Mouse (Mus musculus): ENCODE results near the gene Eml5. TPM values are rescaled to one million over a fixed set of nuclear protein-coding genes. Genes with fewer than 3 reads are reported as not detected.

Eml5 gene
- polyA plus RNA-seq, 1 experiment from 2014 or later: 12.5 TPM

DNA sequence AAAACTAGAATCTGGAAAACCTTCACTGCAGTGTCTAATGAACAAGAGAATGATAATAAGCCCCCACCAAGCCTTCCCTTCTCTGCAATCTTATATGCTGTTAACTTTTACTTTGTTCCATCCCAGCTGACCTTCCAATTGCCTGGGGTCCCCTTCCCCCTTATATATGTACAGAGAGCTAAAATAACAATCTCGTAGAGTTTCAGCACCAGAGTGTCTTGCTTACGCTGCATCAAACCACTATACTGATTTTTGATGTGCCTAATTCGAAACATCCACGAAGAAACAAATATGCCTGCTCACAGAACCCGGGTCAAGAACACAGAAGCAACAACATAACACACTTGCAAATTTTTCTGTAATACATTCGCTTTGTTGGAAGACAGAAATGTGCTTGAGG is 1.6 kb downstream of the Eml5 start:
- peaks cover 22% of the 10 kb centered on the region for H3K27me3 ChIP-seq (replicated peaks; ENCODE audit: control insufficient read depth, insufficient read depth, low read length)
- DNase-seq (ENCODE audit: low spot score): no peak
- H3K4me3 ChIP-seq (ENCODE audit: low read depth, low read length): peak overlapping the region; percentile 69
- 75% methylated on average over 6 of the region's 6 CpGs for WGBS
- H3K4me1 ChIP-seq (replicated peaks; ENCODE audit: control insufficient read depth, insufficient read depth, low read length): no peaks in the 10 kb centered on the region
- H3K9me3 ChIP-seq (ENCODE audit: control insufficient read depth, low read length): no peaks in the 10 kb centered on the region
- H3K36me3 ChIP-seq (ENCODE audit: control insufficient read depth, insufficient read depth, low read length): no peaks in the 10 kb centered on the region
- no peak overlapping the region for H3K9ac ChIP-seq (ENCODE audit: low read length)
- no peak overlapping the region for H3K4me2 ChIP-seq (ENCODE audit: low read length)
- no peak for ATAC-seq (replicated peaks; ENCODE audit: low FRiP score, low TSS enrichment, low read depth)
- H3K27ac ChIP-seq (ENCODE audit: low read depth): no peak overlapping the region

DNA sequence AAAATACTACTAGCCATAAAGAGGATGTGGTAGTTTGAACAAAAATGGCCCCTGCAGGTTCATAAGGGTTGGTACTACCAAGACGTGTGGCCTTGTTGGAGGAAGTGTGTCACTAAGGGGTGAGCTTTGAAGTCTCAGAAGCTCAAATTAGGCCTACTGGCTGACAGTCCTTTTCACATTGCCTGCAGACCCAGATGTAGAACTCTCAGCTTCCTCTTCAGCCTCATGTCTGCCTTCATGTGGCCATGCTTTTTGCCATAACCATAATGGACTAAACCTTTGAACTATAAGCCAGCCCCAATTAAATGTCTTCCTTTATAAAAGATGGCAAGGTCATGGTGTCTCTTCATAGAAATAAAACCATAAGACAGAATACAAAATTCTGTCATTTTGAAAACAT is 4.5 kb downstream of the Eml5 start:
- DNase-seq (ENCODE audit: low spot score) (no peak), ATAC-seq (replicated peaks; ENCODE audit: low FRiP score, low TSS enrichment, low read depth) (no peak)
- H3K9me3 ChIP-seq (ENCODE audit: control insufficient read depth, low read length): no peaks in the 10 kb centered on the region
- peaks cover 22% of the 10 kb centered on the region for H3K27me3 ChIP-seq (replicated peaks; ENCODE audit: control insufficient read depth, insufficient read depth, low read length)
- no peaks in the 10 kb centered on the region for H3K4me1 ChIP-seq (replicated peaks; ENCODE audit: control insufficient read depth, insufficient read depth, low read length)
- H3K27ac ChIP-seq (ENCODE audit: low read depth): no peak overlapping the region
- H3K36me3 ChIP-seq (ENCODE audit: control insufficient read depth, insufficient read depth, low read length): no peaks in the 10 kb centered on the region
- no peak overlapping the region for H3K4me2 ChIP-seq (ENCODE audit: low read length)
- H3K4me3 ChIP-seq (ENCODE audit: low read depth, low read length): no peak overlapping the region
- WGBS: 57% methylated on average over 1 of the region's 1 CpGs
- no peak overlapping the region for H3K9ac ChIP-seq (ENCODE audit: low read length)

DNA sequence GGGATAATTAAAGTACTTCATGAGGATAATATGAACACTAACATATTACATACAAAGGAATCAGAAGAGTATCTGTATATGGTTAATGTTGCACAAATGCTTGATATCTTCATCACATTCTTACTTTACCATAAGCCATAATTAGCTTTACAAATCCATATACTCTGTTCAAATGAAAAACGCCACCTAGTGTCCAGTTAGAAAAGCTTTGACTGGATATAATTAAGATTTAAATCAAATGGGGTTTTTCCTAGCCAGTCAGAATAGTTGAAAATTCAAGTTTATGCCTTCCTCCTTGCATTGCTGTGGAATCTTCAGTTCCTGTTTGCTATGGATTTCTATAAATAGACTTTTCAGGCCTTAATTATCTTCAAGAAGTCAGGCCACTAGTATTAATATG is 16.8 kb downstream of the Eml5 start:
- no peaks in the 10 kb centered on the region for H3K9me3 ChIP-seq (ENCODE audit: control insufficient read depth, low read length)
- H3K4me3 ChIP-seq (ENCODE audit: low read depth, low read length): no peak overlapping the region
- DNase-seq (ENCODE audit: low spot score) (no peak), ATAC-seq (replicated peaks; ENCODE audit: low FRiP score, low TSS enrichment, low read depth) (no peak)
- H3K27me3 ChIP-seq (replicated peaks; ENCODE audit: control insufficient read depth, insufficient read depth, low read length): no peaks in the 10 kb centered on the region
- H3K4me1 ChIP-seq (replicated peaks; ENCODE audit: control insufficient read depth, insufficient read depth, low read length): no peaks in the 10 kb centered on the region
- H3K4me2 ChIP-seq (ENCODE audit: low read length): no peak overlapping the region
- WGBS: 0% methylated on average over 1 of the region's 1 CpGs
- H3K9ac ChIP-seq (ENCODE audit: low read length): no peak overlapping the region
- H3K27ac ChIP-seq (ENCODE audit: low read depth): no peak overlapping the region
- no peaks in the 10 kb centered on the region for H3K36me3 ChIP-seq (ENCODE audit: control insufficient read depth, insufficient read depth, low read length)

DNA sequence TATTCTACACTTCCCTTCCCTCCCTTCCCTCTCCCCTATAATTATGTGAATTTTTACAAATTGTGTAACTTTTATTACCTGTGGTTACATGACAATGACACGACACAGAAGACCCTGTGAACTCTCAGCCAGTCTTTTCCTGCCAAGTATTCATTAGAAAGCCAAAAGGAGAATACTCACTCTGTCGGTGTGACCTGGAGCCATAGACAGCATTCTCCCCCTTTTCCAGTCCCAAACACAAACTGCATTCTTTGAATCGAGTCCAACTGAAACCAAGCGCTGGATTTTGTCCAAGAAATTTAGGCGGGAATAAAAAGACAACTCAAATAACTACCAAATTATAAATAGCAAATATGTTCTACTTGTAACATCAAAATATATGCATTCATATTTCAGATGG is 19.5 kb downstream of the Eml5 start:
- WGBS: 49% methylated on average over 5 of the region's 5 CpGs
- Histone ChIP-seq H3K27ac (ENCODE audit: low read depth) (no peak overlapping the region), H3K36me3 (ENCODE audit: control insufficient read depth, insufficient read depth, low read length) (no peaks in the 10 kb centered on the region), H3K4me1 (replicated peaks; ENCODE audit: control insufficient read depth, insufficient read depth, low read length) (no peaks in the 10 kb centered on the region), H3K9ac (ENCODE audit: low read length) (no peak overlapping the region), H3K4me2 (ENCODE audit: low read length) (no peak overlapping the region), H3K4me3 (ENCODE audit: low read depth, low read length) (no peak overlapping the region), H3K9me3 (ENCODE audit: control insufficient read depth, low read length) (no peaks in the 10 kb centered on the region), H3K27me3 (replicated peaks; ENCODE audit: control insufficient read depth, insufficient read depth, low read length) (no peaks in the 10 kb centered on the region)
- DNase-seq (ENCODE audit: low spot score) (no peak), ATAC-seq (replicated peaks; ENCODE audit: low FRiP score, low TSS enrichment, low read depth) (no peak)

DNA sequence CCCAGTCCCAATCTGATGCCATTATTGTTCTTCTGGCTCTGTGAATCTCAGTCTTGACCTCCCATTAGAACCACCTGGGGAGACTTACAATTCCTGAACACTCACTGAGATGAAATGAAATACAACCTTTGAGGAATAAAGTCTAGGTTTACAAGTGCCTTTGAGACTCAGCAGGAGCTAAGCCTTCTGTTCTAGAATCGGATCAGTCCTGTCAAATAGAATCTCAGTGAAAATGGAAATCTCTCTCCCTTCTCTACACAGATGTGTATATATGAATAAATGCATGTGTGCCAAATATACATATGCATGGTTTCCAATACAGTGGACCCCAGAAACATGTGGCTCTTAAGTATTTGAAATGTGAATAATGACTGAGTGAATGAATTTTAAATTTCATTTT is 22.6 kb downstream of the Eml5 start:
- no peak for ATAC-seq (replicated peaks; ENCODE audit: low FRiP score, low TSS enrichment, low read depth)
- H3K4me2 ChIP-seq (ENCODE audit: low read length): no peak overlapping the region
- H3K9me3 ChIP-seq (ENCODE audit: control insufficient read depth, low read length): no peaks in the 10 kb centered on the region
- H3K27me3 ChIP-seq (replicated peaks; ENCODE audit: control insufficient read depth, insufficient read depth, low read length): no peaks in the 10 kb centered on the region
- DNase-seq (ENCODE audit: low spot score): no peak
- H3K36me3 ChIP-seq (ENCODE audit: control insufficient read depth, insufficient read depth, low read length): no peaks in the 10 kb centered on the region
- H3K4me3 ChIP-seq (ENCODE audit: low read depth, low read length): no peak overlapping the region
- no peak overlapping the region for H3K27ac ChIP-seq (ENCODE audit: low read depth)
- no peaks in the 10 kb centered on the region for H3K4me1 ChIP-seq (replicated peaks; ENCODE audit: control insufficient read depth, insufficient read depth, low read length)
- WGBS: 64% methylated on average over 1 of the region's 1 CpGs
- H3K9ac ChIP-seq (ENCODE audit: low read length): no peak overlapping the region

DNA sequence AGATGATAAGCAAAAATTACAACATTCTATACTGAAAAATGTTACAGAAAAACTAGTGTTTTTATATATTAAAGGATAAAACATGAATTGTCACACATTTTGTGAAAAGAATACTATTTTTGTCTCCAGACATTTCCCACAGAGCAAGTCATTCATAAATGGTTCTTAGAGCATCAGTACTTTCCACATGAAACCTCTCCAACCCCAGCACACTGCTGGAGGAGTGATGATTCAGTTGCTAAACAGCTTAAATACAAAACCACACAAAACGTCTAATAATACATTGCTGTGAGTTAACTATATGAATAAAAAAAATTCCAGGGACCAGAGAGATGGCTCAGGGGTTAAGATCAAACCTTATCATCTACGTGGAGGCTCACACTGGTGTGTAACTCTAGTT is 26.1 kb downstream of the Eml5 start:
- no peak overlapping the region for H3K27ac ChIP-seq (ENCODE audit: low read depth)
- no peaks in the 10 kb centered on the region for H3K9me3 ChIP-seq (ENCODE audit: control insufficient read depth, low read length)
- ATAC-seq (replicated peaks; ENCODE audit: low FRiP score, low TSS enrichment, low read depth) (no peak), DNase-seq (ENCODE audit: low spot score) (no peak)
- no peaks in the 10 kb centered on the region for H3K36me3 ChIP-seq (ENCODE audit: control insufficient read depth, insufficient read depth, low read length)
- no peaks in the 10 kb centered on the region for H3K27me3 ChIP-seq (replicated peaks; ENCODE audit: control insufficient read depth, insufficient read depth, low read length)
- no peaks in the 10 kb centered on the region for H3K4me1 ChIP-seq (replicated peaks; ENCODE audit: control insufficient read depth, insufficient read depth, low read length)
- no peak overlapping the region for H3K4me3 ChIP-seq (ENCODE audit: low read depth, low read length)
- 57% methylated on average over 2 of the region's 2 CpGs for WGBS
- H3K4me2 ChIP-seq (ENCODE audit: low read length): no peak overlapping the region
- no peak overlapping the region for H3K9ac ChIP-seq (ENCODE audit: low read length)

DNA sequence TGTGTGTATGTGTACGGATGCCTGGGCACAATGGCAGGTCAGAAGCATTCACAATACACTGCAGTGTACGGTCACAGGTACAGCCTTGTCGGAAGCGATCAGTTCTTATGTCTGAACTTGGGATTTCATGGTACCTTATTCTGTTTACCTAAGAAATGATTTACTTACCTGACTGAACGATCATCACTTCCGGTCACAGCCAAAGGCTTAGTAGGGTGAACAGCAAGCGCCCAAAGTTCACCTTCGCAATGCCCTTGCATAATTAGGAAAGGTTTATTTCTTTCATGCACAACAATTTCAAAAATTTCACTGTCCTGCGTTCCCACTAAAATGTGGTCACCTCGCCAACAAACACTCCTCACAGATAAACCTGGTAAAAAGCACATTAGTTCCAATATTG is 28.4 kb downstream of the Eml5 start:
- H3K4me1 ChIP-seq (replicated peaks; ENCODE audit: control insufficient read depth, insufficient read depth, low read length): no peaks in the 10 kb centered on the region
- DNase-seq (ENCODE audit: low spot score): no peak
- H3K4me3 ChIP-seq (ENCODE audit: low read depth, low read length): no peak overlapping the region
- H3K9me3 ChIP-seq (ENCODE audit: control insufficient read depth, low read length): no peaks in the 10 kb centered on the region
- no peak for ATAC-seq (replicated peaks; ENCODE audit: low FRiP score, low TSS enrichment, low read depth)
- H3K4me2 ChIP-seq (ENCODE audit: low read length): no peak overlapping the region
- H3K27me3 ChIP-seq (replicated peaks; ENCODE audit: control insufficient read depth, insufficient read depth, low read length): no peaks in the 10 kb centered on the region
- no peak overlapping the region for H3K9ac ChIP-seq (ENCODE audit: low read length)
- H3K36me3 ChIP-seq (ENCODE audit: control insufficient read depth, insufficient read depth, low read length): no peaks in the 10 kb centered on the region
- WGBS: 89% methylated on average over 10 of the region's 10 CpGs
- H3K27ac ChIP-seq (ENCODE audit: low read depth): no peak overlapping the region

DNA sequence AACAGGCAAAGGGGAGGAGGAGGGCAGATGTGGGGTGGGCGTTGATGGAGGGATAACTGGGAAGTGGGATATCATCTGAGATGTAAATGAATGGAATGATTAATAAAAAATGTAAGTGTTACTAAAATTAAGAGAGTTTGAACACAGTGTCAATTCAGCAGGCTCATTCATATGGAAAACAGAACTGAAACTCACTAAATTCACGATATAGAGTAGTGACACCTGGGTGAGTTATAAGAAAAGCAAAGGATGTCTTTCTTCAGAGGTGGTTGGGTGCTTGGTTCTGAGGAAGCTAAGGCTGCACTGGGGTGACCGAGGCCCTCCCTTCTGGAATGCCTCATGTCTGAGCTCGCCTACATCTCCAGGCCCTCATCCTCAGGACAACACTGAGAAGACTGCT is 37.8 kb downstream of the Eml5 start:
- H3K4me2 ChIP-seq (ENCODE audit: low read length): no peak overlapping the region
- no peaks in the 10 kb centered on the region for H3K4me1 ChIP-seq (replicated peaks; ENCODE audit: control insufficient read depth, insufficient read depth, low read length)
- ATAC-seq (replicated peaks; ENCODE audit: low FRiP score, low TSS enrichment, low read depth): no peak
- H3K27ac ChIP-seq (ENCODE audit: low read depth): no peak overlapping the region
- no peaks in the 10 kb centered on the region for H3K9me3 ChIP-seq (ENCODE audit: control insufficient read depth, low read length)
- no peak overlapping the region for H3K4me3 ChIP-seq (ENCODE audit: low read depth, low read length)
- no peaks in the 10 kb centered on the region for H3K27me3 ChIP-seq (replicated peaks; ENCODE audit: control insufficient read depth, insufficient read depth, low read length)
- no peak overlapping the region for H3K9ac ChIP-seq (ENCODE audit: low read length)
- no peaks in the 10 kb centered on the region for H3K36me3 ChIP-seq (ENCODE audit: control insufficient read depth, insufficient read depth, low read length)
- DNase-seq (ENCODE audit: low spot score): no peak
- 76% methylated on average over 4 of the region's 4 CpGs for WGBS

DNA sequence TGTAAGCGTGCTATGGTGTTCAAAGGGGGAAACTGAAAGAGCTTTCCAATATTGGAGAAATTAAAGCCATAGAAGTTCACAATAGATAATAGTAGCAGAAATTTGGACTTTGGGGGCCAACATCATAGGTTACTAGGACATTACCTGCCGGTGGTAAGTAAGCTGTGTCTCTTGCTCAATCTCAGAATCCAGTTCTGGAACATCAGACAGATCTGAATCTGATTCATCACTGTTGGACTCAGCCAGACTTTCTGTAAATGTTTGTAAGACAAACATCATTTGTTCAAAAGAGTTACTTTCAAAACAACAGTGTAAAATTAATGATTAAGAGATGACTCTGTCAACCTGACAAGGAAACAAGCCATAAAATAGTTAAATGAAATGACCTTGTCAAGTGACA is 41.0 kb downstream of the Eml5 start:
- no peak overlapping the region for H3K27ac ChIP-seq (ENCODE audit: low read depth)
- no peaks in the 10 kb centered on the region for H3K27me3 ChIP-seq (replicated peaks; ENCODE audit: control insufficient read depth, insufficient read depth, low read length)
- 93% methylated on average over 2 of the region's 2 CpGs for WGBS
- no peak for DNase-seq (ENCODE audit: low spot score)
- ATAC-seq (replicated peaks; ENCODE audit: low FRiP score, low TSS enrichment, low read depth): no peak
- no peak overlapping the region for H3K4me2 ChIP-seq (ENCODE audit: low read length)
- H3K9ac ChIP-seq (ENCODE audit: low read length): no peak overlapping the region
- H3K4me3 ChIP-seq (ENCODE audit: low read depth, low read length): no peak overlapping the region
- H3K9me3 ChIP-seq (ENCODE audit: control insufficient read depth, low read length): no peaks in the 10 kb centered on the region
- H3K36me3 ChIP-seq (ENCODE audit: control insufficient read depth, insufficient read depth, low read length): no peaks in the 10 kb centered on the region
- H3K4me1 ChIP-seq (replicated peaks; ENCODE audit: control insufficient read depth, insufficient read depth, low read length): no peaks in the 10 kb centered on the region
